Mouse (Mus musculus) retina, embryonic 14.5 days (tissue): ENCODE data around the gene Vmn1r18.
"Not testable (repeated sequence)": the region's sequence is repeated elsewhere in the genome, so short reads cannot be mapped to it uniquely, and the experiment has no call there.

Experiments used
- DNase-seq: peaks from one replicate; pipeline ENCODE4 v3.0.0-alpha.2; 2015; ENCODE audit warnings: low spot score

Vmn1r18 gene

DNA sequence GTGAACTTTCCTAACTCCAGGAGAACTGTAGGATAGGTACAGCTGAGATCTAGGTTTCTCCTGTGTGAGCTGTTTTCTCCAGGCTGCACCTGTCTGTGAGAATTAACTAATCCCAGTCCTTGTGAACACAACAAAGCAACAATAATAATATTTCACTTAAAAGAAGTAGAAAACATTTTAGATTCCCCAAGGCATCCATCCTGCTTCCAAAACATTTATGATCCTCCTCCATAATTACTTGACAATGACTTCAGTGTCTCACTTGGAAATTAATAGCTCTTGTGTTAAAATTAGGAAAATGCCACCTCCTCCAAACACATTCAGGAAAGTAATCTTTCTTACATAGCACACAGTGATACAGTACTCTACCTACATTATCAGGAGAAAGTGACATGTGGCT lies at the start of gene Vmn1r18:
Gene Vmn1r18, minus strand, starts transcription at position 101 of the 400 bp plus-strand sequence.
- DNase-seq = no peak

DNA sequence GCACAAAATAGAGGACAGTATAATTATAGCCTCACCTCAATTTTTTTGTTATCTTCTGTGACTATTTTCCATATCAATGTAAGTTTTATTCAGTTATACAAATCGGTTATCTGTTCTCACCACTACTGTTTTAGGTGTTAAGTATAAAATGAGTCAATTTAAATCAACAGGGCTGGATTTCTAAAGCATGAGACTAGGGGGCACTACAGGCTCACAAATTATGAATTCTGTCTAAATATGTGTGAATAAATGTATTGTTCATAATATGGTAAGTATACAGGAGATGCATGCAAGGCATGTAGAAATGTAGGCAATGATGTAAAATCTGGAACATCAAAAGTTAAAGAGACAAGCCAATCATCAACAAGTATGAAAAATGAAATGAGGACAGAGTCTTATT lies 35.6 kb upstream of the Vmn1r18 start:
- DNase-seq = peak; percentile 21

DNA sequence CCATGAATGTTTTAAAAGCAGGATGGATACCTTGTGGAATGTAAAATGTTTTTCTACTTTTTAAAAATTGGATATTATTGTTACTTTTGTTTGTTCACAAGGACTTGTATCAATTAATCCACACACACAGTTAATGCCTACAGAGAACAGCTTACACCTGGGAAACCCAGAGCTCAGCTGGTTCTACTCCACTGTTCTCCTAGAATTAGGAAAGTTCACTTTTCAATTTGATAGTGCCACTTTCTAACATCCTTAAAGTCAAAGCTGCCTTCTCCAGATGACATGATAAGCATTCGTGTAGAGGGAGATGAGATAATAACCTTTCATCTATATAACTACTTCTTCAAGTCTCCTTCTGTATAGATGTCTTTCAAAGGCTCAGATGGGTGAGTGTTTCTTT lies 33.0 kb upstream of the Vmn1r18 start, which contains the start of gene Vmn1r20:
Gene Vmn1r20, plus strand, starts transcription at position 301 of the 400 bp plus-strand sequence.
- no peak for DNase-seq

DNA sequence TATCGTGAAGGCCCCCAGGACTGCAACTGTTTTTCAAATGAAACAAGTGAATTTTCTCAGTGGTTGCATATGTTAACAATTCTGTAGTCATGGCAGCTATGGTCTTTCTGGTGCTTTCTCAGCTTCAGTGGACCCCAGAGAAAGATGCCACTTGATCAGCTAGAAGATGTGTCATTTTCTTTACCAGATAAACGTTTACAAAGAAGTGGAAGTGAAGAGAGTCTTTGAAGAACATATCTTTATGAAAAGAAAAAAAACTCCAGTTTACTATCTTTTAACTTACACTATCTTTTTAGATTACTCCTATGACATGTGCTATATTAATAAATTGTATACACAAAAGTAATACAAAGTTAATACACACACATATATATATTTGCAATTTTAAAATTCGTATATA lies 7.9 kb upstream of the Vmn1r18 start, which contains the start of gene Vmn1r19:
Gene Vmn1r19, plus strand, starts transcription at position 301 of the 400 bp plus-strand sequence.
- not testable (repeated sequence) for DNase-seq

DNA sequence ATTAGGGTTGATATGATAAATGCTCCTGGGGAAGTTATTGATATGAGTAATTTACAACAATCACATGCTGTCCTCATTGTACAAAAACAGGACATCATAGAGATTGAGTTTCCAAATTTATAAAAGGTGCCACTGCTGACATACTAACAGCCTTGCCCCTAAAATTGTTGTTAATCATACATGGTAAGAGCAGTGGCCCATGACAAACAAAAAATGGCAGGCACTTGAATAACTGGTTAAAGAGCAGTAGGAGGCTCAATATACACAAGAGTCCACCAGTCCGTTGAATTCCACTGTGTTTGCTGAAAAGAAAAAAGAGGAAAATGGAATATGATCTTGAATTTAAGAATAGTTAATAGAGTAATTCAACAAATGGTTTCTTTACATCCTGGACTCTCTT lies 28.1 kb downstream of the Vmn1r18 start:
- no peak for DNase-seq

DNA sequence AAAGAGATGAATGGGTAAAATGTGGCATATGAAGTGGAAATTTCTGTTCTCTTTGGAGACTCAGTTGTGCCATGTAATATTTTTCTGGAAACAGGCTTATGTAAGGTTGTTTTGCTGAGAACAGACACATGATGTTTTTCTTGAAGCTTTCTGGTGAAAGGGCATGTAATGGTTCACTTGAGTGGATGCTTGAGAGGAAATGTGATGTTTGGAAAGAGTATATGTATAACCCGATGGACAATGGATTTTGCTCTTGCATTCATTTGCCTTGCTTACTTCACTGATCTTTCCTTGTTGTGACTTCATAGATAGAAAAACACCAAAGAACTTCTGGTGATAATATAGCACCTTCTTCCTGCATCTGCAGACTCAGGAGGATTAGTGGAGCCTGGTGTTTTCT lies 29.7 kb downstream of the Vmn1r18 start:
- not testable (repeated sequence) for DNase-seq

DNA sequence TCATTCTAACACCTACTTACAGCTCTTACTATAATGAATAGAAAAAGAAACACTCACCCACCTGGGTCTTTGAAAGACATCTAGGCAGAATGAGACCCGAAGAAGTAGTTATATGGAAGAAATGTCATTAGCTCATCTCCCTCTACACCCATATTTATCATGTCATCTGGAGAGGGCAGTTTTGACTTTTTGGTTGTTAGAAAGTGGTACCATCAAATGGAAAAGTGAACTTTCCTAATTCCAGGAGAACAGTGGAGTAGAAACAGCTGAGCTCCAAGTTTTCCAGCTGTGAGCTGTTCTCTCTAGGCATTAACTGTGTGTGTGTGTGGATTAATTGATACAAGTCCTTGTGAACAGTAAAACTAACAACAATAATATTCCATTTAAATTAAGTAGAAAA lies 32.0 kb downstream of the Vmn1r18 start, which contains the start of gene Vmn1r17:
Gene Vmn1r17, minus strand, starts transcription at position 101 of the 400 bp plus-strand sequence.
- DNase-seq = no peak

DNA sequence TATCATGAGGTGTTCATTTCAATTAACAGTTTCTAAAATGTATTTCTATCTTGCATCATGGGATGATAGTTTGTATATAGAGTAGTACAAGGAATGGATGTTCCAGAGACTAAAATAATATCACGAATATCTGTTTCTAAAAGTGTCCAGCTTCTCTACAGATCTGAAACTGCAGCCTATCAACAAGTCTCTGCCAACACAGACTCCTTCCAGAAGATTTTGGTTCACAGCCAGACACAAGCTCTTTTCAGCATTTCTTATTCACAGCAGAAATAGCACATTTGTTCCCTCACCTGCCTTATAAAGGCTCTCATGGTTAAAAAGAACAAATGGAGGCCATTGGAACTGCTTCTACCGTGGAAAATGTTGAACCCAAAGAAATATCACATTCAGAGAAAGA lies 38.7 kb downstream of the Vmn1r18 start:
- DNase-seq = no peak

DNA sequence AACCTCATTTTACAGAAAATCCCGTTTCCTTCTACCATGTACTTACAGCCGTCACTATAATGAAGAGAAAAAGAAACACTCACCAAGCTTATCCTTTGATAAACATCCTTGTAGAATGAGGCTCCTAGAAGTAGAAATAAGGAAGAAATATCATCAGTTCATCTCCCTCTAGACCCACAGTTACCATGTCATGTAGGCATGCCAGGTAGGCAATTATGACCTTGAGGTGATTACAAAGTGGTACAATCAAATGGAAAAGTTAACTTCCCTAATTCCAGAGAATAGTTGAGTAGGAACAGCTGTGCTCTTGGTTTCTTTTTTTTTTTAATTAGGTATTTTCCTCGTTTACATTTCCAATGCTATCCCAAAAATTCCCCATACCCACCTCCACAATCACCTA lies 66.2 kb downstream of the Vmn1r18 start, which contains the start of gene Vmn1r16:
Gene Vmn1r16, minus strand, starts transcription at position 101 of the 400 bp plus-strand sequence.
- DNase-seq = no peak
